Mouse (Mus musculus): ENCODE measurements around the gene Thap11.

Gene Thap11

GRCm38 (mm10) chr8:105852146-105852729, 2.7 kb upstream of the Thap11 start:
- no peak for DNase-seq (ENCODE audit: low read depth, low spot score)

- DNase-seq (ENCODE audit: low read depth, low spot score), result no peak
Observed at GRCm38 (mm10) chr8:105853178-105853577, 1.8 kb upstream of the Thap11 start, which contains the start of gene Cenpt. Cenpt (minus strand) TSS chr8:105853278.

GRCm38 (mm10) chr8:105854303-105854702, 629 bp upstream of the Thap11 start:
- no peak for DNase-seq (ENCODE audit: low read depth, low spot score)

- no peak for DNase-seq (ENCODE audit: low read depth, low spot score)
Observed at GRCm38 (mm10) chr8:105855248-105856167, 576 bp downstream of the Thap11 start.

- DNase-seq (ENCODE audit: low read depth, low spot score), result no peak
Observed at GRCm38 (mm10) chr8:105856168-105856835, 1.4 kb downstream of the Thap11 start.

GRCm38 (mm10) chr8:105858495-105858894, 3.6 kb downstream of the Thap11 start:
- DNase-seq (ENCODE audit: low read depth, low spot score), result no peak

GRCm38 (mm10) chr8:105859314-105859713, 4.4 kb downstream of the Thap11 start:
- DNase-seq (ENCODE audit: low read depth, low spot score), result no peak

GRCm38 (mm10) chr8:105860143-105860981, 5.4 kb downstream of the Thap11 start, which contains the start of gene Nutf2:
Nutf2 (plus strand) TSS chr8:105860580.
- peak; percentile 93 for DNase-seq (ENCODE audit: low read depth, low spot score)

GRCm38 (mm10) chr8:105861951-105862350, 7.0 kb downstream of the Thap11 start:
- DNase-seq (ENCODE audit: low read depth, low spot score), result no peak

- DNase-seq (ENCODE audit: low read depth, low spot score), result no peak
Observed at GRCm38 (mm10) chr8:105866364-105867029, 11.6 kb downstream of the Thap11 start.

- no peak for DNase-seq (ENCODE audit: low read depth, low spot score)
Observed at GRCm38 (mm10) chr8:105874301-105874700, 19.4 kb downstream of the Thap11 start.

GRCm38 (mm10) chr8:105880754-105881520, 26.0 kb downstream of the Thap11 start, which contains the start of gene Edc4:
Edc4 (plus strand) TSS chr8:105880881.
- peak; percentile 73 for DNase-seq (ENCODE audit: low read depth, low spot score)

- no peak for DNase-seq (ENCODE audit: low read depth, low spot score)
Observed at GRCm38 (mm10) chr8:105889756-105890465, 35.0 kb downstream of the Thap11 start.

- DNase-seq (ENCODE audit: low read depth, low spot score), result no peak
Observed at GRCm38 (mm10) chr8:105890870-105891269, 35.9 kb downstream of the Thap11 start.

GRCm38 (mm10) chr8:105892432-105892831, 37.5 kb downstream of the Thap11 start:
- peak; percentile 33 for DNase-seq (ENCODE audit: low read depth, low spot score)

GRCm38 (mm10) chr8:105893339-105893738, 38.4 kb downstream of the Thap11 start, which contains the start of gene Nrn1l:
Nrn1l (plus strand) TSS chr8:105893567.
- peak; percentile 60 for DNase-seq (ENCODE audit: low read depth, low spot score)

- peak; percentile 86 for DNase-seq (ENCODE audit: low read depth, low spot score)
Observed at GRCm38 (mm10) chr8:105897801-105898480, 43.0 kb downstream of the Thap11 start.

GRCm38 (mm10) chr8:105900180-105900940, 45.4 kb downstream of the Thap11 start, which contains the start of gene Pskh1:
Pskh1 (plus strand) TSS chr8:105900441.
- peak; percentile 86 for DNase-seq (ENCODE audit: low read depth, low spot score)

Measured in retina, postnatal 7 days (tissue).